Mouse (Mus musculus) layer of hippocampus, adult 8-10 months (tissue): ENCODE results near the gene 4930512M02Rik. TPM values are rescaled to one million over a fixed set of nuclear protein-coding genes. Genes with fewer than 3 reads are reported as not detected.

Source experiments
- DNase-seq, 2 experiments: peaks; one replicate each; pipeline ENCODE4 v3.0.0; 2022; ENCODE audit warnings: low spot score in 2 of 2
- total RNA-seq, 4 experiments: library from RNA; stranded (reverse); gene quantifications; 2 replicates each; pipeline ENCODE4 v1.2.4; 2022

The 4930512M02Rik gene
- total RNA-seq, 4 experiments from 2014 or later: not detected

GRCm38 (mm10) chr11:11565146-11565820 is 62.4 kb downstream of the 4930512M02Rik start:
- DNase-seq: no peak

GRCm38 (mm10) chr11:11564266-11565044 is 63.2 kb downstream of the 4930512M02Rik start:
- DNase-seq: no peak

GRCm38 (mm10) chr11:11561118-11561517 is 66.5 kb downstream of the 4930512M02Rik start:
- DNase-seq: no peak

- no peak for DNase-seq
Observed at GRCm38 (mm10) chr11:11559099-11559686, 68.4 kb downstream of the 4930512M02Rik start.

GRCm38 (mm10) chr11:11558662-11559061 is 69.0 kb downstream of the 4930512M02Rik start:
- DNase-seq: no peak

- peak in 1 of 2 experiments; percentile 49 for DNase-seq
Observed at GRCm38 (mm10) chr11:11557173-11557967, 70.3 kb downstream of the 4930512M02Rik start.

GRCm38 (mm10) chr11:11556186-11556585 is 71.4 kb downstream of the 4930512M02Rik start:
- no peak for DNase-seq

GRCm38 (mm10) chr11:11555563-11555962 is 72.1 kb downstream of the 4930512M02Rik start:
- no peak for DNase-seq

- no peak for DNase-seq
Observed at GRCm38 (mm10) chr11:11547597-11548240, 79.9 kb downstream of the 4930512M02Rik start.

GRCm38 (mm10) chr11:11546903-11547511 is 80.6 kb downstream of the 4930512M02Rik start:
- DNase-seq: no peak

GRCm38 (mm10) chr11:11545948-11546347 is 81.7 kb downstream of the 4930512M02Rik start:
- DNase-seq: no peak

Other genes starting within 250 kb of the 4930512M02Rik start
- gene Spata48, start 165.7 kb downstream of the 4930512M02Rik start, total RNA-seq: 1 to 10 TPM in 1 of 4 experiments, under 1 TPM in 3; 0.59 to 1.2 (median 0.92) TPM
- under 1 TPM; 0.45 to 0.89 (median 0.67) TPM for gene Zpbp, start 165.4 kb downstream of the 4930512M02Rik start, total RNA-seq
- 10 to 100 TPM in 2 of 4 experiments, 1 to 10 TPM in 2; 1.5 to 10.9 (median 6.8) TPM for gene Ikzf1, start 57.2 kb upstream of the 4930512M02Rik start, total RNA-seq
- gene Fignl1, start 181.1 kb upstream of the 4930512M02Rik start, total RNA-seq: under 1 TPM; 0.35 to 0.89 (median 0.76) TPM